Mouse (Mus musculus): ENCODE measurements around the gene Olfr299. TPM values are rescaled to one million over a fixed set of nuclear protein-coding genes. Genes with fewer than 3 reads are reported as not detected.

Gene Olfr299
- total RNA-seq (2021), result not detected

DNA sequence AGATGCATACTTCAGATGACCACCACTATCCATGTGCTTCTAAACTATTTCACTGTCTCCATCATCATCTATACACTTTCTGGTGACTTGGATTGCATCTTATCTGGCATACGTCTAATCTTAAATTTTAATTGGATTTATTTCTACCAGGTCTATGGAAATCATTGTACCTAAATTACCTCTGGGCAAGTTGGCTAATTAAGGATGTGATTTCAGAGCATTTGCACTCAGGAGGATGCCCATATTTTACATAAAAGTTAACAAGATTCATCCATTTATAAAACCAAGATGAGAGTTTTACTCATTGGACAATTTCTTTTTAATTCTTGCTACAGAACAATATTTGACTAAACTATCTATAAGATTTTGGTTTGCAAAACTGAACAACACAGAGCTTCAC is at the start of gene Olfr299:
TSS of gene Olfr299 (plus strand) at position 301 of the 400 bp plus-strand sequence.
- DNase-seq, result no peak
- intact Hi-C loops (cut with DNase I), result no loop called here

DNA sequence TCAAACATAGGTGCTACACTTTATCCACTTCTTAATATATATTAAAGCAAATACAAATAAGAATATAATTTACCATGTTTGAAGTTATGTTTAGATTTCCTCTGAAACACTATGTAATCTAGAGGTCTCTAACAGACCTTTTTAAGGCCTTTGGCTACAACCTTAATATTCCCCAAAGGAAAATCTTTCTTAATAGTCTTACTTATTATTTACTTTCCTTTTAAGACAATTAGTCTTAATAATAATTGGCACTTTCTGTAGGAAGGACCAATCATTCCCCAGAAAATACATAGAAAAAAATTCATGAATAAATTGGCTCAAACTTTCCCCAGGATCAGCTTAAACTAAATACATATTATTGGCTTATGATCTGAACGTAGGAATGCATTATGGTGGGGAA is 32.7 kb downstream of the Olfr299 start, which contains the start of gene Olfr298:
TSS of gene Olfr298 (minus strand) at position 101 of the 400 bp plus-strand sequence.
- intact Hi-C loops (cut with DNase I), result no loop called here
- DNase-seq, result no peak

Other genes with a start within 250 kb of the Olfr299 start
- not detected for gene Vmn2r76, start 213.6 kb upstream of the Olfr299 start, total RNA-seq (2021)
- not detected for gene Olfr310, start 182.7 kb upstream of the Olfr299 start, total RNA-seq (2021)
- gene Olfr309, start 146.2 kb upstream of the Olfr299 start, total RNA-seq (2021), result not detected
- gene Olfr308, start 134.3 kb upstream of the Olfr299 start, total RNA-seq (2021), result not detected
- gene Olfr307, start 122.3 kb upstream of the Olfr299 start, total RNA-seq (2021), result not detected
- not detected for gene Olfr305, start 93.0 kb upstream of the Olfr299 start, total RNA-seq (2021)
- not detected for gene Olfr304, start 73.3 kb upstream of the Olfr299 start, total RNA-seq (2021)
- not detected for gene Olfr303, start 62.1 kb upstream of the Olfr299 start, total RNA-seq (2021)
- gene Olfr301, start 56.1 kb upstream of the Olfr299 start, total RNA-seq (2021), result not detected
- gene Olfr298, start 32.6 kb downstream of the Olfr299 start, total RNA-seq (2021), result not detected
- gene Olfr297, start 60.0 kb downstream of the Olfr299 start, total RNA-seq (2021), result not detected
- gene Olfr295, start 123.9 kb downstream of the Olfr299 start, total RNA-seq (2021), result not detected
- gene Olfr294, start 156.7 kb downstream of the Olfr299 start, total RNA-seq (2021), result not detected
- not detected for gene Olfr293, start 189.1 kb downstream of the Olfr299 start, total RNA-seq (2021)
- not detected for gene Olfr292, start 228.4 kb downstream of the Olfr299 start, total RNA-seq (2021)